Mouse (Mus musculus): ENCODE measurements around the gene St6gal2.

DNA sequence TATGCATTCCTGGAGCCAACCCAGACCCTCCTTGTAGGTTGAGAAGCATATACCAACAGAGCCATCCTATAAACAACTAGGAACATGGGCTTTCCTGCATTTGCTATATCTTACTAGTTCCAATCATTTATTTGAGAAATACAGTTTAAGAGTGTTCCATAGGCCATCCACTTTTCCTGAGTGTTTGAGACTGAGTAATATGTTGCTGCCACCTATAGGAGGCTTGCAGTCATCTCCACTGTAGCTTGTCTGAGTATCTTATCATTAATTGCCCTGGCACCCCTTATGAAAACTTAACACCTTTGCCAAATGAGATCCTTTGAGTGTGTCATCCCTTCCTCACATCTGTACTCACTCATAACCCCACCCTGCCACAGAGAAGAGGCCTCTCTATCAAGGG, 32.2 kb downstream of the St6gal2 start:
- no peak for TF ChIP-seq CTCF (IDR thresholded peaks at IDR 0.05; ENCODE audit: borderline replicate concordance, insufficient read depth, low read length)
- no peak for TF ChIP-seq POLR2A (IDR thresholded peaks at IDR 0.05; ENCODE audit: low read depth, low read length)

Data from embryonic fibroblast, embryonic 13.5 days (primary cell).